Mouse (Mus musculus) neural tube, embryonic 12.5 days (tissue): ENCODE data around the gene Nolc1. TPM values are rescaled to one million over a fixed set of nuclear protein-coding genes. Genes with fewer than 3 reads are reported as not detected.

ENCODE experiments used
- ATAC-seq: fragments of 200-750 bp; cut with Nextera tagmentation; 2 replicates; pipeline ENCODE4 v1.8.0; 2017; ENCODE audit warnings: low read depth, mild to moderate bottlenecking, moderate TSS enrichment, moderate library complexity; ENCODE audit not compliant: low FRiP score
- H3K27ac ChIP-seq: fragments of 300-500 bp; sonication (generic); 2 replicates; pipeline ENCODE4 v1.5.1; 2016
- H3K27me3 ChIP-seq: fragments of 300-500 bp; sonication (generic); replicated peaks from 2 replicates; pipeline ENCODE4 v1.6.1; 2016; ENCODE audit warnings: mild to moderate bottlenecking
- H3K36me3 ChIP-seq: fragments of 300-500 bp; sonication (generic); 2 replicates; pipeline ENCODE4 v1.6.1; 2016; ENCODE audit warnings: mild to moderate bottlenecking
- H3K4me1 ChIP-seq: fragments of 300-500 bp; sonication (generic); 2 replicates; pipeline ENCODE4 v1.6.1; 2016
- H3K4me2 ChIP-seq: fragments of 300-500 bp; sonication (generic); replicated peaks from 2 replicates; pipeline ENCODE4 v1.6.1; 2016; ENCODE audit warnings: mild to moderate bottlenecking
- H3K4me3 ChIP-seq: fragments of 300-500 bp; sonication (generic); 2 replicates; pipeline ENCODE4 v1.5.1; 2016
- H3K9ac ChIP-seq: fragments of 300-500 bp; sonication (generic); 2 replicates; pipeline ENCODE4 v1.6.1; 2016; ENCODE audit warnings: mild to moderate bottlenecking
- H3K9me3 ChIP-seq: fragments of 300-500 bp; sonication (generic); 2 replicates; pipeline ENCODE4 v1.6.1; 2016; ENCODE audit warnings: mild to moderate bottlenecking
- WGBS: fragments of 180-500 bp; shearing (Covaris S2); methylation state at CpG from one replicate; pipeline ENCODE4 v1.1.7; 2016; 5-methylcytosine and 5-hydroxymethylcytosine counted together
- polyA plus RNA-seq: library from polyadenylated mRNA; unstranded; fragments of >200 nt; fragmentation: Nextera tagmentation; extraction: Ambion mirVana; gene quantifications from 2 replicates; pipeline ENCODE4 v1.2.1, GENCODE M21; 2016

Nolc1 gene
- polyA plus RNA-seq, 1 experiment from 2014 or later: 94.9 TPM

DNA sequence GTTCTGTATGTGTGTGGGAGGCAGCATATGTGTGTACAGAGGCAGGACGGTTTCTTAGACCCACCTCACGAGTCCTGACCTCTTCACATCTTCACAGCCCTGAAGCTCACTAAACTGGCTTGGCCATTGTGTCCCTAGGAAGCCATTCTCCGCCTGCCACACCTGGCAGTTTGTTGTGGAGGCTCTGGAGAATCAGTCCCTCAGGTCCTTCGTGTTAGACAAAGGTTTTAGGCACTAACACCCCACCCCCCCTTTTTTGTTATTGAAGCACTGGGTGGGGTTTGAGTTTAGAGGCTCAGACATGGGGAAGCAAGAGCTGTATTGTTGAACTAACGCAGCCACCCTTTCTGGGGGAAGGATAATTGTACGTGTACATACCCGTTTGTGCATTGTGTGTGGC, 2.4 kb upstream of the Nolc1 start:
- H3K27ac ChIP-seq: no peak overlapping the region
- no peak overlapping the region for H3K4me2 ChIP-seq
- peaks cover 47% of the 10 kb centered on the region for H3K36me3 ChIP-seq
- H3K9ac ChIP-seq: no peak overlapping the region
- peaks cover 17% of the 10 kb centered on the region for H3K4me1 ChIP-seq
- no peak for ATAC-seq
- no peaks in the 10 kb centered on the region for H3K27me3 ChIP-seq
- no peaks in the 10 kb centered on the region for H3K9me3 ChIP-seq
- no peak overlapping the region for H3K4me3 ChIP-seq
- 84% methylated on average over 7 of the region's 7 CpGs for WGBS

DNA sequence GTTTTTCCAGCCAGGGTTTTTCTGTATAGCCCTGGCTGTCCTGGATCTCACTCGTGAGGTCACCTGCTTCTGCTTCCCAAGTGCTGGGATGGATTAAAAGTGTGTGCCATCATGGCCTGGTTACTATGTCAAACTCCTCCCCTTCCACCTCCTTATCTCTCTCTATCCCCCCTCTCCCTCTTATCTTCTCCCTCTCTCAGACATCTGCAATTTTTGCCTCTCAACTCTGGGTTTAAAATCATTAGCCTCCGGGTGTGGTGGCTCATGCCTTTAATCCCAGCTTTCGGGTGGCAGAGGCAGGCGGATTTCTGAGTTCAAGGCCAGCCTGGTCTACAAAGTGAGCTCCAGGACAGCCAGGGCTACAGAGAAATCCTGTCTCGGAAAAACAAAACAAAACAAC, 1.4 kb upstream of the Nolc1 start:
- no peak overlapping the region for H3K4me3 ChIP-seq
- H3K27me3 ChIP-seq: no peaks in the 10 kb centered on the region
- 96% methylated on average over 5 of the region's 5 CpGs for WGBS
- H3K27ac ChIP-seq: no peak overlapping the region
- H3K9me3 ChIP-seq: no peaks in the 10 kb centered on the region
- H3K4me2 ChIP-seq: no peak overlapping the region
- no peak for ATAC-seq
- no peak overlapping the region for H3K9ac ChIP-seq
- peaks cover 51% of the 10 kb centered on the region for H3K36me3 ChIP-seq
- H3K4me1 ChIP-seq: peaks cover 17% of the 10 kb centered on the region

DNA sequence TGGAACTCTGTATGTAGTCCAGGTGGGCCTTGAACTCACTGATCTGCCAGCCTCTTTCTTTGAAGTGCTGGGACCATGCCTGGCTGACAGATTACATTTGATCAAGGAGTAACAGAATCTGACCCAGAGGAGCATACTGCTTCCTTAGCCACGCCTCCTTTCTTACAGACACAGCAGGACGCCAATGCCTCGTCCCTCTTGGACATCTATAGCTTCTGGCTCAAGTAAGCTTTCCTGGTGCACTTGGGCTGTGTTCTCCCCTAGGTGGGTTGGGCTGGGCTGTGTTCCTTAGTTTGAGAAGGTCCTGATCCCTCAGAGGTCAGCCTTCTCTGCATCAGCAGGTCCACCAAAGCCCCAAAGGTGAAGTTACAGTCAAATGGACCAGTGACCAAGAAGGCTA, 2.9 kb downstream of the Nolc1 start:
- Histone ChIP-seq H3K4me1 (peaks cover 17% of the 10 kb centered on the region), H3K27me3 (no peaks in the 10 kb centered on the region), H3K27ac (no peak overlapping the region), H3K4me3 (no peak overlapping the region), H3K9me3 (no peaks in the 10 kb centered on the region), H3K36me3 (peaks cover 56% of the 10 kb centered on the region), H3K9ac (no peak overlapping the region), H3K4me2 (no peak overlapping the region)
- 57% methylated on average over 3 of the region's 3 CpGs for WGBS
- ATAC-seq: no peak

DNA sequence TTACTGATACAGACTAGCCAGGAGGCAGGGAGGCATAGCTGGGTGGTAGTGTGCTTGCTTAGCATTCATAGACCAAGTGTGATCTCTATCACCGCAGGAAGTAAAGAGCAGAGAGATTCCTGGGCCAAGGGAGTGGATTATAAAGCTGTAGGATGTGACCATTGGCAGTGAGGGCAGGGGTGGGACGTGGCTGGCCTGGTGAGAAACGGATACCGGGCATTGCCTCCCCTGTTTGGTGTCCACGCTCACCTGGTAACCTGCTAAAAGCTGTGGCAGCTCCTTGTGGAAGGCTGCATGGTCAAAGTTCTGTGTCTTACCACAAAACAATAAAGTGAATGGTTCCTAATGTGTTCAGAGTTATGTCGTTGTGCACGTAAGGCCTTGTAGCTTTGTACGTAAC, 9.5 kb downstream of the Nolc1 start:
- ATAC-seq: no peak
- no peak overlapping the region for H3K9ac ChIP-seq
- H3K27me3 ChIP-seq: no peaks in the 10 kb centered on the region
- H3K4me1 ChIP-seq: no peaks in the 10 kb centered on the region
- no peak overlapping the region for H3K27ac ChIP-seq
- H3K36me3 ChIP-seq: peaks cover 60% of the 10 kb centered on the region
- H3K4me3 ChIP-seq: no peak overlapping the region
- H3K9me3 ChIP-seq: no peaks in the 10 kb centered on the region
- no peak overlapping the region for H3K4me2 ChIP-seq
- WGBS: 96% methylated on average over 8 of the region's 8 CpGs

GRCm38 (mm10) chr19:46086337-46086736, 10.7 kb downstream of the Nolc1 start:
- Histone ChIP-seq H3K27me3 (no peaks in the 10 kb centered on the region), H3K4me2 (no peak overlapping the region), H3K27ac (no peak overlapping the region), H3K4me1 (no peaks in the 10 kb centered on the region), H3K36me3 (peaks cover 48% of the 10 kb centered on the region), H3K9ac (no peak overlapping the region), H3K9me3 (no peaks in the 10 kb centered on the region), H3K4me3 (no peak overlapping the region)
- 58% methylated on average over 3 of the region's 3 CpGs for WGBS
- no peak for ATAC-seq

- WGBS: 86% methylated on average over 7 of the region's 7 CpGs
- no peaks in the 10 kb centered on the region for H3K27me3 ChIP-seq
- H3K36me3 ChIP-seq: peaks cover 33% of the 10 kb centered on the region
- no peak overlapping the region for H3K4me3 ChIP-seq
- H3K9me3 ChIP-seq: no peaks in the 10 kb centered on the region
- H3K27ac ChIP-seq: no peak overlapping the region
- no peak overlapping the region for H3K4me2 ChIP-seq
- H3K9ac ChIP-seq: no peak overlapping the region
- H3K4me1 ChIP-seq: no peaks in the 10 kb centered on the region
- no peak for ATAC-seq
These were observed 12.2 kb downstream of the Nolc1 start for GRCm38 (mm10) chr19:46087871-46088270.

- no peak overlapping the region for H3K4me2 ChIP-seq
- H3K9me3 ChIP-seq: no peaks in the 10 kb centered on the region
- no peaks in the 10 kb centered on the region for H3K4me1 ChIP-seq
- H3K27ac ChIP-seq: no peak overlapping the region
- WGBS: 96% methylated on average over 4 of the region's 4 CpGs
- no peak overlapping the region for H3K4me3 ChIP-seq
- no peak for ATAC-seq
- H3K36me3 ChIP-seq: no peaks in the 10 kb centered on the region
- no peaks in the 10 kb centered on the region for H3K27me3 ChIP-seq
- no peak overlapping the region for H3K9ac ChIP-seq
These were observed 16.0 kb downstream of the Nolc1 start for GRCm38 (mm10) chr19:46091641-46092040.

DNA sequence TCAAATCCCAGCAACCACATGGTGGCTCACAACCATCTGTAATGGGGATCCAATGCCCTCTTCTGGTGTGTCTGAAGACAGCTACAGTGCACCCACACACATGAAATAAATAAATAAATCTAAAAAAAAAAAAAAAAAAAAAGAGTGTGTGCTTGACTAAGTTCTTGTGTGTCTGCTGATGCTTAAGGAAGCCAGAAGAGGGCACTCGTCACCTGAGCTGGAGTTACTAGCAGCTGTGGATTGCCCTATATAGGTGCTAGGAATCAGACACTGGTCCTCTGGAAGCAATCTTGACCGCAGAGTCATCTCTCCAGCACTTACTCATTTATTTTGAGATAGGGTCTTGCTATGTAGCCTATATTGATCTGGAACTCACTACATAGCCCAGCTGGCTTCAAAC, 18.5 kb downstream of the Nolc1 start:
- no peak overlapping the region for H3K4me2 ChIP-seq
- H3K4me3 ChIP-seq: no peak overlapping the region
- no peak overlapping the region for H3K9ac ChIP-seq
- H3K27ac ChIP-seq: no peak overlapping the region
- no peaks in the 10 kb centered on the region for H3K36me3 ChIP-seq
- no peaks in the 10 kb centered on the region for H3K4me1 ChIP-seq
- ATAC-seq: no peak
- no peaks in the 10 kb centered on the region for H3K9me3 ChIP-seq
- no peaks in the 10 kb centered on the region for H3K27me3 ChIP-seq
- 91% methylated on average over 2 of the region's 2 CpGs for WGBS

DNA sequence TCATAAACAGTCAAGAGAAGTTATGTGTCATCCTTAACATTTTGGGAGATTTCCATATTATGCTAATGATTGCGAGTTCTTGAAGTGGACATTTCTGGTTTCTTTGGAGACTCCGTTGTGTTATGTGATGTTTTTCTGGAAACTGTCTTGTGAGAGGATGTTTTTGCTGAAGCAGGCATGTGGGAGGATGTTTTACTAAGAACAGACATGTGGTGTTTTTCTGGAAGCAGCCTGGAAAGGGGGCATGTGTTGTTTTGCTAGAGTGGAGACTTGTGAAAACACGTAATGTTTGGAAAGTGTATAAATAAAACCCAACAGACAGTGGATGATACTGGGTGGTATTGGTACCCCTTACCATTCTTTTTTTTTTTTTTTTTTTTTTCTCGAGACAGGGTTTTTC, 19.6 kb downstream of the Nolc1 start:
- H3K9me3 ChIP-seq: no peaks in the 10 kb centered on the region
- H3K4me2 ChIP-seq: no peak overlapping the region
- no peaks in the 10 kb centered on the region for H3K27me3 ChIP-seq
- no peak overlapping the region for H3K4me3 ChIP-seq
- no peak for ATAC-seq
- H3K9ac ChIP-seq: no peak overlapping the region
- no peaks in the 10 kb centered on the region for H3K4me1 ChIP-seq
- no peak overlapping the region for H3K27ac ChIP-seq
- H3K36me3 ChIP-seq: no peaks in the 10 kb centered on the region
- WGBS: 82% methylated on average over 4 of the region's 4 CpGs

DNA sequence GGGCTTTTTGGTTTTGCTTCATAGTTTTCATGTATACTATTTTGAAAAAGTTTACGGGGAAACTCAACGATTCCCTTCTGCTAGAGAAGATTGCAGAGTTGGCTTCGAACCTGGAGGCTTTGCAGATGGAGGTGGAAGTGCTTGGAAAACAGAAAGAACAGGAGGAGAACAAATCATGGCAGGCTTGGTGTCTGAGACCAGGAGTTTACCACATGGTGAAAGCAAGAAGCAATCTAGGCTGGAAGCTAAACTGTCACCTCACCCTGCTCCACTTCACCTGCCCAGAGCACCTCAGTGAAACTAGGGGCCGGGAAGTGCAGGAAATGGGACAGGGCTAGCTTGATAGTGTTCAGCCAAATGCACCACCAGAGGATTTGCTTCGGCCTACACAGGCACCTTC, 20.7 kb downstream of the Nolc1 start:
- H3K9ac ChIP-seq: no peak overlapping the region
- WGBS: 89% methylated on average over 5 of the region's 5 CpGs
- H3K27ac ChIP-seq: no peak overlapping the region
- no peak overlapping the region for H3K4me2 ChIP-seq
- H3K9me3 ChIP-seq: no peaks in the 10 kb centered on the region
- ATAC-seq: no peak
- H3K27me3 ChIP-seq: no peaks in the 10 kb centered on the region
- H3K36me3 ChIP-seq: no peaks in the 10 kb centered on the region
- no peak overlapping the region for H3K4me3 ChIP-seq
- H3K4me1 ChIP-seq: no peaks in the 10 kb centered on the region

- H3K4me1 ChIP-seq: no peaks in the 10 kb centered on the region
- no peak overlapping the region for H3K9ac ChIP-seq
- 88% methylated on average over 3 of the region's 3 CpGs for WGBS
- H3K36me3 ChIP-seq: no peaks in the 10 kb centered on the region
- no peaks in the 10 kb centered on the region for H3K9me3 ChIP-seq
- H3K4me2 ChIP-seq: no peak overlapping the region
- no peak overlapping the region for H3K4me3 ChIP-seq
- H3K27ac ChIP-seq: no peak overlapping the region
- no peak for ATAC-seq
- H3K27me3 ChIP-seq: no peaks in the 10 kb centered on the region
These were observed 23.9 kb downstream of the Nolc1 start for GRCm38 (mm10) chr19:46099561-46099960.

DNA sequence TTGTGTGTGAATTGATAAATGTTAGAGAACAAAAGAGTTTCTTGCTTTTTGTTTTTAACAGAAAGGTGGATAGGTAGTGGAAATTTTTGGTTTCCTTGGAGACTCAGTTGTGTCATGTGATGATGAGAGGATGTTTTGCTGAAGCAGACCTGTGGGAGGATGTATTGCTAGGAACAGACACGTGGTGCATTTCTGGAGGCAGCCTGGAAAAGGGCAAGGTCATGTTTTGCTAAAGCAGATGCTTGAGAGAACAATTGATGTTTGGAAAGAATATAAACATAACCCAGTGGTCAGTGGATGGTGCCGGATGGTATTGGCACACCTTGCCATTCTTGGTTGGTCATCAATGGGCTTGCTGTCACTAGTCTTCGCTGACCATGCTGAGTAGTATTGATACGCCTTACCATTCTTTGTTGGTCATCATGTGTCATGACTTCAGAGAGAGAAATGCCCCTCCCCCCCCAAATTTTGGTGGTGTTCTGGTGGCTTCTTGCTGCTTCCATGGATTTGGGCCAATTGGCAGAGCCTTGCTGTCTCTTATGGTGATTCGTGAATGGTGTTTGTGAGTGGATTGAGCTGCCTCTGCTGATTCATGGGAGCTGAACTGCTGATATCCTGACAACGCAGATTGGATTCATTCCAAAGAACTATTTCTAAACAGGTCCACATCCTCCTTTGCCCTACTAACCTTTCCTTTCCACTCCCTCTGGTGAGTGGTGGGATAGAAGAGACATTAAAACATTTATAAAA, 27.9 kb downstream of the Nolc1 start:
- Histone ChIP-seq H3K4me1 (no peaks in the 10 kb centered on the region), H3K4me2 (no peak overlapping the region), H3K9ac (no peak overlapping the region), H3K4me3 (no peak overlapping the region), H3K9me3 (no peaks in the 10 kb centered on the region), H3K36me3 (no peaks in the 10 kb centered on the region), H3K27ac (no peak overlapping the region), H3K27me3 (no peaks in the 10 kb centered on the region)
- WGBS: 90% methylated on average over 6 of the region's 6 CpGs
- no peak for ATAC-seq

GRCm38 (mm10) chr19:46104187-46104557, 28.5 kb downstream of the Nolc1 start:
- no peaks in the 10 kb centered on the region for H3K36me3 ChIP-seq
- H3K4me1 ChIP-seq: no peaks in the 10 kb centered on the region
- H3K27me3 ChIP-seq: no peaks in the 10 kb centered on the region
- no peaks in the 10 kb centered on the region for H3K9me3 ChIP-seq
- no peak overlapping the region for H3K9ac ChIP-seq
- no peak for ATAC-seq
- no peak overlapping the region for H3K4me2 ChIP-seq
- no peak overlapping the region for H3K27ac ChIP-seq
- no peak overlapping the region for H3K4me3 ChIP-seq
- WGBS: 77% methylated on average over 2 of the region's 2 CpGs
